In the genomic region with DNA sequence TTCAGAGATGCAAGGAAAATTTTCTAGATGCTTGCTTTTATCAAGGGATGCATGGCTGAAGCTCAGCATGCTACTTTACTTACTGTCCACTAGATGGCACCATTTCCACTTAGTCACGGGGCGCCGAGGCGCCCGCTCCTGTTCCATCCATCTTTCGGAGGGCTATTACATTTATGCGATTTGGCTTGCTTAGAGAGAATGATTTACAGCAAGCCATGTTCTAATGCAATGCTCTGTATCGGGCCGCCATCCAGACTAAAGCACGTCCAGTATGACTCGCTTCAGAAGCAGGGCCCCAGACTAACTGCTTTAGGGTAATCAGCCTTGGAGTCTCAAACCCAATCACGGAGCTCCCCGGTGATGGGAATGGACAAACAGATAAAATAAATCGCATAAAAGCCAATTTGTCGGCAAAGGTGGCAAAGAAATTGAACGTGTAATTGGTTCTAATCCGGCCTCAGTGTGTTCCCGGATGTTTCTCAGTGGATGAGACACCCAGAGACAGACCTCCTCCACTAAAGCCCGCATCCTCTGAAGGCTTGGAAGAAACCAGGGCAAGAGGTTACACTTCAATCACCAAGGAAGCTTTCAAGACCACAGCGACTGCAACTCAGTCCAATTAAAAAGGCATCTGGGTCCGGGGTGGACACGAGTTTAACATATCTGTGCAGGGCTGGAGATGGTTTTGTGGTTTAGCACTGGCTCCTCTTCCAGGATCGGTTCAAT, we compare ENCODE assay signal across 8 mouse cellular contexts. TPM values are rescaled to one million over a fixed set of nuclear protein-coding genes. Genes with fewer than 3 reads are reported as not detected.
A peak's percentile ranks its signal among the peaks of the same experiment; 100 is the strongest.
DNase-seq lines count a peak whose midpoint lies in the region; ATAC-seq and TF ChIP-seq lines count a peak whose summit lies in the region.

No protein-coding gene starts in this region.

- WGBS in heart, postnatal 0 days, result 28% methylated on average over 23 of the region's 23 CpGs
- 24% methylated on average over 23 of the region's 23 CpGs for WGBS in lung, embryonic 15.5 days
- WGBS in olfactory bulb, adult 2 months, result 26% methylated on average over 23 of the region's 23 CpGs

- intact Hi-C loops in gastrocnemius, postnatal 36 days (cut with DNase I), result loop anchor here (5.0 kb wide), 3 partner anchors 203 to 618 kb away; no protein-coding TSS in a partner anchor

- no peaks in the 10 kb centered on the region for H3K36me3 ChIP-seq in heart, postnatal 0 days (replicated peaks; ENCODE audit: control insufficient read depth, insufficient read depth, low read length)
- no peaks in the 10 kb centered on the region for H3K36me3 ChIP-seq in lung, embryonic 15.5 days

- H3K9ac ChIP-seq in heart, postnatal 0 days (replicated peaks; ENCODE audit: low read depth, low read length), result no peak overlapping the region
- no peak overlapping the region for H3K9ac ChIP-seq in lung, embryonic 15.5 days

- no peak overlapping the region for H3K4me3 ChIP-seq in heart, postnatal 0 days (ENCODE audit: low read depth, low read length)
- no peak overlapping the region for H3K4me3 ChIP-seq in lung, embryonic 15.5 days
- H3K4me3 ChIP-seq in olfactory bulb, adult 2 months (ENCODE audit: insufficient read depth, low read depth, low read length), result no peak overlapping the region

- DNase-seq in gastrocnemius, adult 18-20 months (ENCODE audit: low spot score), result peak; percentile 6
- DNase-seq in gastrocnemius, postnatal 36 days, result no peak
- peak; percentile 86 for DNase-seq in embryo, embryonic 11 days
- peak; percentile 68 for DNase-seq in heart, postnatal 0 days (ENCODE audit: low spot score)
- DNase-seq in kidney, postnatal 25 days, result peak; percentile 35 to 47

- ATAC-seq in activated CD4-positive, CD25-positive, alpha-beta regulatory T cell, adult 4 months, result peak; percentile 66
- peak; percentile 64; the same call in 1 of the 2 replicates for ATAC-seq in heart, postnatal 0 days (ENCODE audit: insufficient read depth, low read depth)
- ATAC-seq in lung, embryonic 15.5 days (ENCODE audit: borderline replicate concordance, extremely low read depth, low FRiP score, low TSS enrichment), result peak; percentile 77

- no peak overlapping the region for H3K4me2 ChIP-seq in heart, postnatal 0 days (ENCODE audit: low read depth, low read length)
- H3K4me2 ChIP-seq in lung, embryonic 15.5 days, result peak overlapping the region; percentile 40; the same call in 1 of the 2 replicates

- TF ChIP-seq EP300 in heart, postnatal 0 days (IDR thresholded peaks at IDR 0.05; ENCODE audit: low read depth), result no peak

- no peaks in the 10 kb centered on the region; the same call in 1 of the 2 replicates for H3K9me3 ChIP-seq in heart, postnatal 0 days (replicated peaks; ENCODE audit: control insufficient read depth, low read length)
- no peaks in the 10 kb centered on the region for H3K9me3 ChIP-seq in lung, embryonic 15.5 days

- no peak for TF ChIP-seq POLR2A in olfactory bulb, adult 2 months (IDR thresholded peaks at IDR 0.05; ENCODE audit: insufficient read depth, low read depth, low read length)

- no peak overlapping the region for H3K27ac ChIP-seq in heart, postnatal 0 days (ENCODE audit: low read depth)
- no peak overlapping the region for H3K27ac ChIP-seq in lung, embryonic 15.5 days
- no peak overlapping the region for H3K27ac ChIP-seq in olfactory bulb, adult 2 months (ENCODE audit: insufficient read depth, low read depth, low read length)

- H3K27me3 ChIP-seq in heart, postnatal 0 days (ENCODE audit: control insufficient read depth, insufficient read depth, low read length), result peaks cover 9% of the 10 kb centered on the region; the same call in 1 of the 2 replicates
- H3K27me3 ChIP-seq in lung, embryonic 15.5 days, result no peaks in the 10 kb centered on the region

- peak; percentile 78 for TF ChIP-seq CTCF in heart, postnatal 0 days (IDR thresholded peaks at IDR 0.05; ENCODE audit: low read depth)
- TF ChIP-seq CTCF in olfactory bulb, adult 2 months (IDR thresholded peaks at IDR 0.05; ENCODE audit: insufficient read depth, low read depth, low read length), result peak; percentile 57

- no peaks in the 10 kb centered on the region for H3K4me1 ChIP-seq in heart, postnatal 0 days (ENCODE audit: control insufficient read depth, insufficient read depth)
- H3K4me1 ChIP-seq in lung, embryonic 15.5 days, result peaks cover 3% of the 10 kb centered on the region; the same call in 1 of the 2 replicates
- no peaks in the 10 kb centered on the region for H3K4me1 ChIP-seq in olfactory bulb, adult 2 months (ENCODE audit: control insufficient read depth, insufficient read depth, low read length)

RNA-seq across cellular contexts. Expression of a gene that starts 53.1 kb away (rescaled TPM):
- not detected for total RNA-seq in gastrocnemius, adult 18-20 months (2021)
- not detected for total RNA-seq in gastrocnemius, postnatal 36 days (2021)
- 1 to 10 TPM; 3.3 to 5.5 TPM for polyA plus RNA-seq in activated CD4-positive, CD25-positive, alpha-beta regulatory T cell, adult 4 months (2017; shearing (Covaris generic))
- 0.62 and 0.80 TPM in 2 replicates for total RNA-seq in heart, postnatal 0 days (2014; rRNA removed; ENCODE audit: low replicate concordance)
- 0.23 and 0.33 TPM in 2 replicates for polyA plus RNA-seq in heart, postnatal 0 days (2015; fragmentation: Nextera tagmentation; extraction: Ambion mirVana)
- 1.3 and 1.7 TPM in 2 replicates for polyA plus RNA-seq in lung, embryonic 15.5 days (2015; fragmentation: Nextera tagmentation; extraction: Ambion mirVana)
- not detected in 2 replicates for polyA plus RNA-seq in olfactory bulb, adult 2 months (2012; ENCODE audit: insufficient read depth, insufficient read length, low replicate concordance, missing spikeins)

Comparison
In these comparisons a context has a peak if more than half of its experiments do, and no peak if none do; other contexts are left out.
1. DNase-seq: peak in gastrocnemius, adult 18-20 months (single experiment), embryo, embryonic 11 days (single experiment), heart, postnatal 0 days (single experiment) and kidney, postnatal 25 days (2 of 2); none in gastrocnemius, postnatal 36 days (0 of 2).
2. Peak in every context shown above with its lines, with median percentiles within 50 percentile points of each other: ATAC-seq.